Mouse (Mus musculus) intestine, postnatal 0 days (tissue): ENCODE measurements around the gene Kpna2. TPM values are rescaled to one million over a fixed set of nuclear protein-coding genes. Genes with fewer than 3 reads are reported as not detected.
A peak's percentile ranks its signal among the peaks of the same experiment; 100 is the strongest.
"Not testable (repeated sequence)": the region's sequence is repeated elsewhere in the genome, so short reads cannot be mapped to it uniquely, and the experiment has no call there.

ENCODE experiments used
- ATAC-seq: fragments of 200-750 bp; cut with Nextera tagmentation; 2 replicates; pipeline ENCODE4 v1.8.0; 2017; ENCODE audit warnings: mild to moderate bottlenecking, moderate TSS enrichment, moderate library complexity
- H3K27ac ChIP-seq: fragments of 300-500 bp; sonication (generic); 2 replicates; pipeline ENCODE4 v1.5.1; 2014; ENCODE audit warnings: mild to moderate bottlenecking, low read depth, low read length, moderate library complexity
- H3K27me3 ChIP-seq: fragments of 300-500 bp; sonication (generic); replicated peaks from 2 replicates; pipeline ENCODE4 v1.6.1; 2014; ENCODE audit warnings: low read length, mixed read lengths; ENCODE audit not compliant: control insufficient read depth, insufficient read depth
- H3K36me3 ChIP-seq: fragments of 300-500 bp; sonication (generic); 2 replicates; pipeline ENCODE4 v1.6.1; 2014; ENCODE audit warnings: mild to moderate bottlenecking, moderate library complexity; ENCODE audit not compliant: control insufficient read depth, insufficient read depth
- H3K4me1 ChIP-seq: fragments of 300-500 bp; sonication (generic); replicated peaks from 2 replicates; pipeline ENCODE4 v1.6.1; 2014; ENCODE audit warnings: antibody characterized with exemption, low read length, mixed read lengths; ENCODE audit not compliant: control insufficient read depth, insufficient read depth
- H3K4me2 ChIP-seq: fragments of 300-500 bp; sonication (generic); replicated peaks from 2 replicates; pipeline ENCODE4 v1.6.1; 2014; ENCODE audit warnings: low read depth, mild to moderate bottlenecking, moderate library complexity
- H3K4me3 ChIP-seq: fragments of 300-500 bp; sonication (generic); 2 replicates; pipeline ENCODE4 v1.5.1; 2014; ENCODE audit warnings: low read depth, low read length
- H3K9ac ChIP-seq: fragments of 300-500 bp; sonication (generic); 2 replicates; pipeline ENCODE4 v1.6.1; 2014; ENCODE audit warnings: mild to moderate bottlenecking, low read depth, low read length
- H3K9me3 ChIP-seq: fragments of 300-500 bp; sonication (generic); 2 replicates; pipeline ENCODE4 v1.6.1; 2016; ENCODE audit warnings: mixed run types; ENCODE audit not compliant: control insufficient read depth
- CTCF ChIP-seq: sonication (generic); IDR thresholded peaks from 2 replicates; pipeline ENCODE4 v1.5.1; 2016; ENCODE audit warnings: low read depth, mild to moderate bottlenecking, control low read depth, antibody characterized with exemption, moderate library complexity
- WGBS: fragments of 180-500 bp; shearing (Covaris S2); extraction: QIAGEN DNeasy Blood & Tissue Kit; methylation state at CpG from one replicate; pipeline ENCODE4 v1.1.7; 2014; 5-methylcytosine and 5-hydroxymethylcytosine counted together
- polyA plus RNA-seq: library from polyadenylated mRNA; unstranded; fragments of >200 nt; fragmentation: Nextera tagmentation; extraction: Ambion mirVana; gene quantifications from 2 replicates; pipeline ENCODE4 v1.2.1, GENCODE M21; 2015

Kpna2 gene
- polyA plus RNA-seq, 1 experiment from 2014 or later = 100 TPM

DNA sequence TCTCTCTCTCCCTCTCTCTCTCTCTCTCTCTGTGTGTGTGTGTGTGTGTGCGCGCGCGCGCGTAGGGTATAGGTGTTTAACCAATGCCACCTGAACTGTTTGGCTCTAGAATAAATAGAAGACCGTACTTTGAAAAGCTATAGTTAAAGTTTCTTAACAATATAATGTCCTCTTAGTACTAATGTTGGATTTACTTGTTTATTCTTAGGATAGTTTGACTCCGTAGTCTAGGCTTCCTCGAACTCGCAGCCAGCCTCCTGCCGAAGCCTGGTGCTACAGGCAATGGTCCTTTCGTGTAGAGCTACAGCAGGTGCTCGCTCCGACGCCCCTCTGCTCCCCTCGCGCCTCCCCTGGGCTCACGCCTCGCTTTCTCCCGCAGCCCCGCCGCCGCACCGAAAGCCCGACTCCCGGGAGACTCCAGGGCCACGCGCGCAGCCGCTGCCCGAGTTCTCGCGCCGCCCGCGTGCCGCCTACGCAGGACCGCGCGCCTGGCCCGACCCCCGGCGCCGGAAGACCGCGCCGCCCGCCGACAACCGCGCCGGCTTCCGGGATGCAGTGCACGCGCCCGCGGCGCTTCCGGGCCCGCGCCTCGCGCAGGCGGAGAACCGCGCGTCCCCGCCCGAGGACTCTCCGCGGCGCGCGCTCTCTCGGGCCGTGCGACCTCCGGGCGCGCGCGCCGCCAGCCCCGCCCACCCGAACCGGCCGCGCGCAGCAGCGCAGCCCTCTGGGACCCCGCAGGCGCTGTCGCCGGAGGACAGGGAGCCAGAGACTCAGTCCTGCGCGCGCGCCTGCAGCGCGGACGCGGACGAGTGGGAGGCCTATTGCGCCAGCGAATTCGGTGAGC is 28.3 kb upstream of the Kpna2 start:
- H3K9ac ChIP-seq = peak overlapping the region; percentile 69
- no peaks in the 10 kb centered on the region for H3K36me3 ChIP-seq
- peak overlapping the region; percentile 68 for H3K4me3 ChIP-seq
- H3K27me3 ChIP-seq = no peaks in the 10 kb centered on the region
- H3K9me3 ChIP-seq = no peaks in the 10 kb centered on the region
- peak overlapping the region; percentile 93 for H3K4me2 ChIP-seq
- peak overlapping the region; percentile 91 for H3K27ac ChIP-seq
- 0 out of 2 replicates have a peak, but pooled peaks cover 3% of the 10 kb centered on the region for H3K4me1 ChIP-seq
- WGBS = 1% methylated on average over 78 of the region's 107 CpGs
- ATAC-seq = peak; percentile 87
- no peak for TF ChIP-seq CTCF

DNA sequence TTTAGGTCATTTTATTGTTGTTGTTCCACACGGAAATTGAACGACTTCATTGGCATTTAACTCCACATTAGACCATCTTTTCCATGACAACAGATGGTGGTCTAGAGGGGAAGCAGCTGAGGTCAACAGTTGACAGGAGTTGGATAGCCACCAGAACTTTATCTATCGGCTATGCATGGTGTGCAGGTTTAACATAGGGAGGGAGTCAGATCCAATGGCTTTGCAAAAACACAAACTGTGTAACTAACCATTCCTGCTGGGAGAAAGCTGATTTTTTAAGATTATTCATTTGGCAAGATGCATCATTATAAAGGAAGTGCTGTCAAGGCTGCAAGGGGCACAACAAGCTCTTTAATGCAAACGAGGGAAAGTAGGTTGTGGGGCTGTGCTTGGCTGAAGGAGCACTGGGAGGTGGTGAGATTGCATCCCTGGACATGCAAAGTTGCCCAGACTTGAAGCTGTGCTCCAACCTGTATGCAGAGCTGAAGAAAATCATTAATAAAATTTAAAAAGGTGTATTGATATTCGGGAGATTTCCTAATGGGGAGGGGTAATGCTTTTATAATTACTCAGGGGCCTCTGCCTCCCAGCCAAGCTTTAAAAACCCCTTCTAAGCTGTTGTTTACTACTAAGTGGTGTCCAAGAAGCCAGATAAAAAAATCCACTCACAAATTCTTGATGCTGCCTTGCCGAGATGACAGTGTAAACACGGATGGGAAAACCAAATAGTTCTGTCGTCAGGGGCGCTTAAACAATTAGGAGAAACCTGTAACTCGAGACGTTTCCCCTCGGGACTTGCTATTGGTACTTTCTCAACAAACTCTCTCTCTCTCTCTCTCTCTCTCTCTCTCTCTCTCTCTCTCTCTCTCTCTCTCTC is 27.5 kb upstream of the Kpna2 start:
- peak overlapping the region; percentile 68 for H3K4me3 ChIP-seq
- no peak overlapping the region for H3K9ac ChIP-seq
- H3K36me3 ChIP-seq = no peaks in the 10 kb centered on the region
- H3K9me3 ChIP-seq = no peaks in the 10 kb centered on the region
- WGBS = 14% methylated on average over 12 of the region's 12 CpGs
- H3K4me2 ChIP-seq = peak overlapping the region; percentile 93
- H3K27ac ChIP-seq = no peak overlapping the region
- H3K4me1 ChIP-seq = 0 out of 2 replicates have a peak, but pooled peaks cover 3% of the 10 kb centered on the region
- no peak for TF ChIP-seq CTCF
- H3K27me3 ChIP-seq = no peaks in the 10 kb centered on the region
- ATAC-seq = no peak

DNA sequence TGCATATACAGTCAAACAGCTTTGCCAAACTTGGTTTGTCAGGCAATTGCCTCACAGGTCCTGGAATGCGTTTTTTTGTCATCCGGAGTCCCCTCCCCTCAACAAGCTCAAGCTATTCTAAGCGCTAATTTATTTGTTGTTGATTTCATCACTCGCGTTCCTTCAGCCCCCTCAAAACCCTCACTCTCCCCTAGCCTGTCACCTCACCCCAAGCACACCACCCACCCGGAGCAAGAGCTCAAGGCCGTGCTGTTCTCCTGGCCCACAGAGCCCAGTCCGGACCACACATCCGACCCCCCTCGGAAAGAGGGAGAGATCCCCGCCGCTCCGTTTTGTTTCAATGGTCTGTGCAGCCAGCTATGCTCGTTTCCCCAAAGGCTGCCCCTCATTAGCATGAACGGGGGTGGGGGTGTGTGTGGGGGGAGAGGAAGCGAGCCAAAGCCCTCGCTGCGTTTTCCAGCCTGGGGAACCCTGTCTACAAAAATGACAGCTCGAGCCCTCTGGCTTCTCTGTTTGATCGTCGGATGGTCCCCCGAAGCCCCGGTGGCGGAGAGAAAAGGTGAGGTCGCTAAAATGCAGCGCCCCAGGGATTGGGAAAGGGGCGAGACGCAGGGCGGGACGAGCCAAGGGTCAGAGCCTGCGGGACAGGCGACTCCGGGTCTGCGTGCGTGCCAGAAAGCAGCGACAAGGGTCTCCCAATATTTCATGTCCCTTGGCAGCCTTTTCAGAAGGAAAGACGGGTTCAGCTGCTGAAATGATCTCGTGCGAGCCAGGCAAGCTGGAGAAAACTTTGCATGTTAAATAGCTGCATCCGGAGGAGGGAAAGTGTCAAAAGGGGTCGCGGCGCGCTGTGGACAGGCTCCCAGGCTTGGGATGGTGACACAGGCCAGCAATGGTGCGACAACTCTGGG is 26.3 kb upstream of the Kpna2 start, which contains the start of gene 1810010H24Rik:
Gene 1810010H24Rik (plus strand): TSS at position 271 of the 911 bp plus-strand sequence.
- H3K4me3 ChIP-seq = peak within 1 kb of the TSS; percentile 68
- TF ChIP-seq CTCF = no peak
- ATAC-seq = no peak
- H3K9me3 ChIP-seq = no peaks in the 10 kb centered on the region
- peak within 1 kb of the TSS; percentile 93 for H3K4me2 ChIP-seq
- 0 out of 2 replicates have a peak, but pooled peaks cover 3% of the 10 kb centered on the region for H3K4me1 ChIP-seq
- WGBS = 2% methylated on average over 45 of the region's 45 CpGs
- no peaks in the 10 kb centered on the region for H3K36me3 ChIP-seq
- no peaks in the 10 kb centered on the region for H3K27me3 ChIP-seq
- H3K27ac ChIP-seq = no peak within 1 kb of the TSS
- peak within 1 kb of the TSS; percentile 48 for H3K9ac ChIP-seq

DNA sequence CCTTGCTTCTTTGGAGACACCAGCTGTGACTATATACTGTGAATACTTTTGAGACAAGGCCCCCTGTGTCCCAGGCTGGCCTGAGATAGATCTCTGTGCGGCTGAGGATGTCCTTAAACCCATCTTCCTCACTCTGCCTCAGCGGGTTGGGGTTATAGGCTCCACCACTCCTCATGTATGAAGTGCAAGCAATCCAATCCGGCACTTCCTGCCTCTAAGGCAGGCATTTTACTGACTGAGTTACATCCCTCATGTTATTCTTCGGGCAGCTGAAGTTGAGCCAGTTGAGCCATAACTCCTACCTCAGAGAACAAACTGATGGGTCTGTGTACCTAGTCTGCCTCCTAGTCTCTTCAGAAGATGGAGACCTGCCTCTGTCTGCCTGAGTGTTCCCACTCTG is 25.1 kb upstream of the Kpna2 start:
- H3K27me3 ChIP-seq = no peaks in the 10 kb centered on the region
- no peak for ATAC-seq
- no peaks in the 10 kb centered on the region for H3K36me3 ChIP-seq
- H3K4me1 ChIP-seq = 0 out of 2 replicates have a peak, but pooled peaks cover 3% of the 10 kb centered on the region
- H3K4me2 ChIP-seq = peak overlapping the region; percentile 93; the same call in 1 of the 2 replicates
- H3K9me3 ChIP-seq = no peaks in the 10 kb centered on the region
- no peak for TF ChIP-seq CTCF
- H3K27ac ChIP-seq = no peak overlapping the region
- WGBS = 68% methylated on average over 4 of the region's 4 CpGs
- no peak overlapping the region for H3K4me3 ChIP-seq
- H3K9ac ChIP-seq = no peak overlapping the region

DNA sequence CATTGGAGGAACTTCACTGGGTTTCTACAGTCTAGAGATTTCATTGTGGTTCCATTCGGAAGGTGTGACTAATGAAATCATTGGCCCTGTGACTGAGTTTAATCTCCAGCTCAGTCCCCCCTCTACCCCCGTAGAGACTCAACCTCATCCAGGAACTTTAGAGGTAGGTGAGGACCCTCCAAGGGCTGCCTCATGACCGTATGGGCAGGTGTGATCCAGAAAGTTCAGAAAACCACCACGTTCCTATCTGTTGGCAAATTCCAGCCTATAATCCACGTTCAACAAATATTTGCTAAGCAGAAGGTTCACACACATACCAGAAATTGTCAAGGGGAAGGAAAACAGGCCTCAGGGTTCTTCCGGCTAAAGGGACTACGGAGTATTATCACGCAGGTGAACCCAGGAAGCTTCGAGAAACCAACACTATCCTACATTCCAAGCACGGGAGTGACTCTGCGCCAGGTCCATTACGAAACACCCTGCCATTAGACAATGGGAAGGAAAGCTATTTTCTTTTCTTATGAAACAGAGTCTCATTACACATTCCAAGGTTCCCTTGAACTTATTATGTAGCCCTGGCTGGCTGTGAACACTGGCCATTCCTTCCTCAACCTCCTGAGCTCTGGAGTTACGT is 22.8 kb upstream of the Kpna2 start:
- peak; percentile 63 for ATAC-seq
- peak overlapping the region; percentile 31; the same call in 1 of the 2 replicates for H3K27ac ChIP-seq
- no peak overlapping the region for H3K4me3 ChIP-seq
- H3K4me2 ChIP-seq = no peak overlapping the region; the same call in 1 of the 2 replicates
- no peaks in the 10 kb centered on the region for H3K4me1 ChIP-seq
- no peaks in the 10 kb centered on the region for H3K27me3 ChIP-seq
- no peak for TF ChIP-seq CTCF
- H3K36me3 ChIP-seq = no peaks in the 10 kb centered on the region
- WGBS = 55% methylated on average over 13 of the region's 13 CpGs
- no peak overlapping the region for H3K9ac ChIP-seq
- no peaks in the 10 kb centered on the region for H3K9me3 ChIP-seq

DNA sequence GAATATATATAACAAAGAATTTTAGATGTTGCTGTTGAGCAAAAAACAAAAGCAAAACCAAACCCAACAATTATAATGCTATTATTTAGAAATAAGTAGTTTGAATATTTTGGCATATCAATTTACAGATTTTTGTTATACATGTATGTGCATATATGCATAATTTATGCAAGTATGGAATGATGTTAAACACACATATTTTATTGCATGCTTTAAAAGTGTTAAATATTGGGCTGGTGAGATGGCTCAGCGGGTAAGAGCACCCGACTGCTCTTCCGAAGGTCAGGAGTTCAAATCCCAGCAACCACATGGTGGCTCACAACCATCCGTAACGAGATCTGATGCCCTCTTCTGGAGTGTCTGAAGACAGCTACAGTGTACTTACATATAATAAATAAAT is 20.4 kb upstream of the Kpna2 start:
- H3K4me3 ChIP-seq, H3K27me3 ChIP-seq, ATAC-seq, H3K36me3 ChIP-seq, H3K4me2 ChIP-seq, H3K27ac ChIP-seq, H3K9me3 ChIP-seq, H3K9ac ChIP-seq, H3K4me1 ChIP-seq: not testable (repeated sequence)
- 84% methylated on average over 3 of the region's 5 CpGs for WGBS
